Mouse (Mus musculus) cerebellum, adult (tissue): ENCODE results near the gene Ppp1r2.
"Not testable (repeated sequence)": the region's sequence is repeated elsewhere in the genome, so short reads cannot be mapped to it uniquely, and the experiment has no call there.

Experiments
- ATAC-seq: cut with Nextera tagmentation; 2 replicates; pipeline ENCODE4 v1.9.2; 2017; ENCODE audit warnings: mild to moderate bottlenecking, moderate library complexity, mixed read lengths; ENCODE audit not compliant: insufficient number of reproducible peaks, low FRiP score, low TSS enrichment

The Ppp1r2 gene

GRCm38 (mm10) chr16:31274674-31275460 is at the start of gene Ppp1r2:
Gene Ppp1r2, minus strand, starts transcription at chr16:31275277.
- ATAC-seq = peak; percentile 89

- no peak for ATAC-seq
Measured at GRCm38 (mm10) chr16:31321501-31321900, 46.4 kb upstream of the Ppp1r2 start.

- ATAC-seq = no peak
Measured at GRCm38 (mm10) chr16:31320954-31321353, 45.9 kb upstream of the Ppp1r2 start.

- ATAC-seq = not testable (repeated sequence)
Measured at GRCm38 (mm10) chr16:31319723-31320122, 44.6 kb upstream of the Ppp1r2 start.

GRCm38 (mm10) chr16:31319316-31319715 is 44.2 kb upstream of the Ppp1r2 start:
- no peak for ATAC-seq

- no peak for ATAC-seq
Measured at GRCm38 (mm10) chr16:31318418-31318817, 43.3 kb upstream of the Ppp1r2 start.

GRCm38 (mm10) chr16:31316246-31317143 is 41.4 kb upstream of the Ppp1r2 start:
- not testable (repeated sequence) for ATAC-seq

GRCm38 (mm10) chr16:31315294-31315693 is 40.2 kb upstream of the Ppp1r2 start:
- ATAC-seq = no peak

GRCm38 (mm10) chr16:31314497-31315233 is 39.6 kb upstream of the Ppp1r2 start, which contains the start of gene Apod:
Gene Apod, minus strand, starts transcription at chr16:31314808.
- no peak for ATAC-seq

- ATAC-seq = no peak
Measured at GRCm38 (mm10) chr16:31313611-31314010, 38.5 kb upstream of the Ppp1r2 start.

GRCm38 (mm10) chr16:31312296-31312695 is 37.2 kb upstream of the Ppp1r2 start:
- no peak for ATAC-seq

- no peak for ATAC-seq
Measured at GRCm38 (mm10) chr16:31305199-31305919, 30.3 kb upstream of the Ppp1r2 start.

- no peak for ATAC-seq
Measured at GRCm38 (mm10) chr16:31303276-31303675, 28.2 kb upstream of the Ppp1r2 start.

- ATAC-seq = no peak
Measured at GRCm38 (mm10) chr16:31300883-31301532, 25.9 kb upstream of the Ppp1r2 start.

GRCm38 (mm10) chr16:31300467-31300866 is 25.4 kb upstream of the Ppp1r2 start:
- no peak for ATAC-seq

- ATAC-seq = no peak
Measured at GRCm38 (mm10) chr16:31299960-31300353, 24.9 kb upstream of the Ppp1r2 start.

- no peak for ATAC-seq
Measured at GRCm38 (mm10) chr16:31299164-31299959, 24.3 kb upstream of the Ppp1r2 start.

- no peak for ATAC-seq
Measured at GRCm38 (mm10) chr16:31297113-31297512, 22.0 kb upstream of the Ppp1r2 start.

- ATAC-seq = no peak
Measured at GRCm38 (mm10) chr16:31293761-31294160, 18.7 kb upstream of the Ppp1r2 start.
